Mouse (Mus musculus) testis, adult 2 months (tissue): Measurements from ENCODE around the gene Gpr137c. TPM values are rescaled to one million over a fixed set of nuclear protein-coding genes. Genes with fewer than 3 reads are reported as not detected.
A peak's percentile ranks its signal among the peaks of the same experiment; 100 is the strongest.

ENCODE experiments used
- H3K27ac ChIP-seq: fragments of 200-500 bp; 2 replicates; pipeline ENCODE4 v1.5.1; 2012; ENCODE audit warnings: low read depth, low read length; ENCODE audit not compliant: control insufficient read depth, insufficient read depth
- H3K27me3 ChIP-seq: fragments of 200-500 bp; 2 replicates; pipeline ENCODE4 v1.6.1; 2012; ENCODE audit warnings: mild to moderate bottlenecking, low read length, moderate library complexity; ENCODE audit not compliant: control insufficient read depth, insufficient read depth
- H3K36me3 ChIP-seq: fragments of 200-500 bp; 2 replicates; pipeline ENCODE4 v1.6.1; 2012; ENCODE audit warnings: mild to moderate bottlenecking, low read length; ENCODE audit not compliant: control insufficient read depth, insufficient read depth
- H3K4me1 ChIP-seq: fragments of 200-500 bp; 2 replicates; pipeline ENCODE4 v1.6.1; 2012; ENCODE audit warnings: low read length; ENCODE audit not compliant: control insufficient read depth, insufficient read depth
- H3K4me3 ChIP-seq: fragments of 200-500 bp; 2 replicates; pipeline ENCODE4 v1.5.1; 2012; ENCODE audit warnings: low read depth, mild to moderate bottlenecking, low read length, moderate library complexity, mixed read lengths; ENCODE audit not compliant: control insufficient read depth
- CTCF ChIP-seq: fragments of 200-500 bp; IDR thresholded peaks from 2 replicates; pipeline ENCODE4 v1.5.1; 2012; ENCODE audit warnings: low read depth, mild to moderate bottlenecking, inconsistent platforms, low read length, moderate library complexity; ENCODE audit not compliant: control insufficient read depth, insufficient read depth, insufficient replicate concordance
- POLR2A ChIP-seq: fragments of 200-500 bp; IDR thresholded peaks from 2 replicates; pipeline ENCODE4 v1.6.1; 2012; ENCODE audit warnings: low read depth, mild to moderate bottlenecking, inconsistent platforms, low read length, moderate library complexity; ENCODE audit not compliant: control insufficient read depth
- polyA plus RNA-seq: library from polyadenylated mRNA; depleted of rRNA; stranded (reverse); fragments of >200 nt; gene quantifications from 2 replicates; pipeline ENCODE4 v1.2.3, GENCODE M21; 2012

Gene Gpr137c
- polyA plus RNA-seq, 1 experiment, result 7.8 TPM

DNA sequence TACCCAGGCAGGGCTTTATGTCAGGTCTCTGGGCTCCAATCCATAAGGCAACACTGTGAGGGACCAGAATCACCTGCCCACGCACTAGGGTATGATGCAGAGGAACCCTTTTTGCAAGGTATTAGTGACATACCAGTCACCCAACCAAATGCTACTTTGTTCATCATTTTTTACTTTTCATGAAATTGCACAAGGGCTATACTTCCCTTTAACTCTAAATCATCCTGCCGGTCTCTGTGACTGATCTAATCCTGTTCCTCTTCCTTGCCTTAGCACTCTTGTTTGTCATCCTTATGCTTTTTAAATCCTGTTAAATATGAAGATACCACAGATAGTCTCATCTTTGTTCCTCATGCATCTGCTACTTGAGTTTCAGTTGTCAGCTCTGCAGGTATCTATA, 19.5 kb downstream of the Gpr137c start:
- TF ChIP-seq POLR2A, result no peak
- no peak for TF ChIP-seq CTCF
- Histone ChIP-seq H3K36me3 (no peaks in the 10 kb centered on the region), H3K4me1 (no peaks in the 10 kb centered on the region), H3K27ac (no peak overlapping the region), H3K27me3 (no peaks in the 10 kb centered on the region), H3K4me3 (no peak overlapping the region)

- Histone ChIP-seq H3K4me1 (no peaks in the 10 kb centered on the region), H3K36me3 (no peaks in the 10 kb centered on the region), H3K27me3 (no peaks in the 10 kb centered on the region), H3K4me3 (no peak overlapping the region), H3K27ac (no peak overlapping the region)
- no peak for TF ChIP-seq POLR2A
- peak; percentile 23; the same call in 1 of the 2 replicates for TF ChIP-seq CTCF
These were observed 22.1 kb downstream of the Gpr137c start for GRCm38 (mm10) chr14:45241613-45242012.

DNA sequence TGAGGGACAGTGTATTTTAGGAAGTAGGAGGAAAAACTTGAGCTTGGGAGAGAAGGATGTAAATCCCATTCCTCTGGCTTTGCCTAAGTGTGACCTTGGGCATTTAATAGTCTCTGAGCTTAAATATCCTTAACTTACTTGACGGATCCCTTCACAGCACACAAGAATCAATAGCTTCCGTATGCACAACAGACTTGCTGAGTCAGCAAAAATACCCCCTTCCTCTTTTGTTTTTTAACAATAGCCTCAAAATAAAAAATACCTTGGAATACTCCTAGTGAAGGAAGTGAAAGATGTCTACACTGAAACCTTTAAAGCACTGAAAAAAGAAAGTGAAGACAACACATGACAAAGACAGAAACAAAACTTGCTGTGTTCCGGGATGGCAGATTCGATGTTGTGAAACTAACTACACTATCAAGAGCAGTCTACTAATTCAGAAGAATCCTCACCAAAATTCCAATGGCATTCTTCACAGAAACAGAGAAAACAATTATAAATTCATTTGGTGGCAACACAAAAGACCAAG, 32.1 kb downstream of the Gpr137c start:
- H3K36me3 ChIP-seq, result no peaks in the 10 kb centered on the region
- H3K4me3 ChIP-seq, result no peak overlapping the region
- no peak overlapping the region for H3K27ac ChIP-seq
- TF ChIP-seq POLR2A, result no peak
- no peak for TF ChIP-seq CTCF
- no peaks in the 10 kb centered on the region for H3K27me3 ChIP-seq
- H3K4me1 ChIP-seq, result no peaks in the 10 kb centered on the region

DNA sequence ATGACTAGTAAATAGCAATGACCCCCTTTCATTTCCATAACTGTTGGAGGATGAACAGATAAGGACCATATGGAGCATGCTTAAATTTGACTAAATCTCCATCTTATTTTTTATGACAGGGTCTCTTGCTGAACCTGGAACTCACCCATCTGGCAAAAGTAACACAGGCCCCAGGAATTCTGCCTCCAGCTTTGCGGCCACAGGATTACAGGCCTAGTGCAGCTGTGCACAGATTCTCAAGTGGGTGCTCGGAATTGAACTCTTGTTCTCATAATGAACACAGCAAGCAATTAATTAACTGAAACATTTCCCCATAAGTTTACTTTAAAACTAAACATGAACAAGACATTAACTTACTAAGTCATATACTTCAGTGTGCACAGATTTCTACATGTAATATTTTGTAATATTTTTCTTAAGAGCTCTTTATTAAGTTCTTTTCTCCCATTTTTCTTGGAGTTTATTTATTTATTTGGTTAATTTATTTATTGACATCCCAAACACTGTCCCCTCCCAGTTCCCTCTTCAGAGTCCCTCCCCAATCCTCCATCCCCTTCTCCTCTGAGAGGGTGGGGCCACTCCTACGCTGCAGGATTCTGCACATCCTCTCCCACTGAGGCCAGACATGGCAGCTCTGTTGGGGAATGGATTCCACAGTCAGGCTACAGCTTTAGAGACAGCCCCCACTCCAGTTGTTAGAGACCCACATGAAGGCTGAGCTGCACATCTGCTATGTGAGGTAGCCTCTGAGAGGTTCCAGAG, 44.5 kb downstream of the Gpr137c start:
- Histone ChIP-seq H3K36me3 (no peaks in the 10 kb centered on the region), H3K4me1 (no peaks in the 10 kb centered on the region), H3K27me3 (no peaks in the 10 kb centered on the region), H3K4me3 (no peak overlapping the region), H3K27ac (no peak overlapping the region)
- no peak for TF ChIP-seq POLR2A

DNA sequence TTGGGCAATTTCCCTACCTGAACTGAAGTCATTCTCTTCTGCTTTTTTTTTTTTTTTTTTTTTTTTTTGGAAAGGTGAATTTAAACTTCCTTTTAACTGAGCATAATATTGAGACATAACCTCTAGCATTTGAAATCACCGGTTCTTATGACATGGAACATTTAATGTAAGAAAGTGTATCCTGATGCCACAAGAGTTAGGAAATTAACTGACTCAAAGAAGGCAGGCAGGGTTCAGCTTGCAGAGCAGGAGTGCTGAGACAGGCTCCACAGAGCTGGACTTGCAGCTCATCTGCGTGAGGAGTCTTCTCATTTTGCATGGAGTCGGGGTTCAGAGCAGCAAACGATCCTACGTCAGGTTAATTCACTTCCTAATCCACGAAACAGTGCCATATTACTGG, 56.3 kb downstream of the Gpr137c start:
- TF ChIP-seq CTCF (no peak), POLR2A (no peak)
- Histone ChIP-seq H3K4me1 (no peaks in the 10 kb centered on the region), H3K27ac (no peak overlapping the region), H3K4me3 (no peak overlapping the region), H3K27me3 (no peaks in the 10 kb centered on the region), H3K36me3 (no peaks in the 10 kb centered on the region)

- Histone ChIP-seq H3K4me1 (no peaks in the 10 kb centered on the region), H3K4me3 (no peak overlapping the region), H3K27me3 (no peaks in the 10 kb centered on the region), H3K36me3 (no peaks in the 10 kb centered on the region), H3K27ac (no peak overlapping the region)
- TF ChIP-seq CTCF, result no peak
- no peak for TF ChIP-seq POLR2A
These were observed 62.5 kb downstream of the Gpr137c start for GRCm38 (mm10) chr14:45282066-45282465.

- Histone ChIP-seq H3K36me3 (no peaks in the 10 kb centered on the region), H3K4me3 (no peak overlapping the region), H3K4me1 (no peaks in the 10 kb centered on the region), H3K27ac (no peak overlapping the region), H3K27me3 (no peaks in the 10 kb centered on the region)
- TF ChIP-seq POLR2A (no peak), CTCF (no peak)
These were observed 72.1 kb downstream of the Gpr137c start for GRCm38 (mm10) chr14:45291608-45292007.
